Mouse (Mus musculus) forebrain, embryonic 10.5 days (tissue): Measurements from ENCODE around the gene Plxnd1. TPM values are rescaled to one million over a fixed set of nuclear protein-coding genes. Genes with fewer than 3 reads are reported as not detected.

Source experiments
- DNase-seq: peaks from one replicate; pipeline ENCODE4 v3.0.0-alpha.2; 2017; ENCODE audit warnings: low spot score; ENCODE audit errors: extremely low spot score
- H3K27ac ChIP-seq: fragments of 300-500 bp; sonication (generic); 2 replicates; pipeline ENCODE4 v1.5.1; 2016; ENCODE audit warnings: mild to moderate bottlenecking
- H3K27me3 ChIP-seq: fragments of 300-500 bp; sonication (generic); 2 replicates; pipeline ENCODE4 v1.6.1; 2016; ENCODE audit warnings: mild to moderate bottlenecking; ENCODE audit not compliant: poor library complexity, severe bottlenecking
- H3K36me3 ChIP-seq: fragments of 300-500 bp; sonication (generic); replicated peaks from 2 replicates; pipeline ENCODE4 v1.6.1; 2016; ENCODE audit warnings: mild to moderate bottlenecking, moderate library complexity
- H3K4me1 ChIP-seq: fragments of 300-500 bp; sonication (generic); 2 replicates; pipeline ENCODE4 v1.6.1; 2016
- H3K4me3 ChIP-seq: fragments of 300-500 bp; sonication (generic); 2 replicates; pipeline ENCODE4 v1.5.1; 2016; ENCODE audit warnings: mild to moderate bottlenecking, moderate library complexity
- H3K9me3 ChIP-seq: fragments of 300-500 bp; sonication (generic); 2 replicates; pipeline ENCODE4 v1.6.1; 2016; ENCODE audit warnings: mild to moderate bottlenecking, moderate library complexity
- WGBS: fragments of 180-500 bp; shearing (Covaris S2); methylation state at CpG from one replicate; pipeline ENCODE4 v1.1.7; 2016; 5-methylcytosine and 5-hydroxymethylcytosine counted together
- polyA plus RNA-seq: library from polyadenylated mRNA; unstranded; fragments of >200 nt; fragmentation: Nextera tagmentation; extraction: Ambion mirVana; gene quantifications from 2 replicates; pipeline ENCODE4 v1.2.1, GENCODE M21; 2016

Gene Plxnd1
- polyA plus RNA-seq, 1 experiment from 2014 or later: 23.9 TPM

- H3K36me3 ChIP-seq: peaks cover 34% of the 10 kb centered on the region
- no peaks in the 10 kb centered on the region for H3K27me3 ChIP-seq
- no peak for DNase-seq
- 88% methylated on average over 5 of the region's 5 CpGs for WGBS
- H3K4me1 ChIP-seq: peaks cover 7% of the 10 kb centered on the region
- no peaks in the 10 kb centered on the region for H3K9me3 ChIP-seq
- H3K27ac ChIP-seq: no peak overlapping the region
- H3K4me3 ChIP-seq: no peak overlapping the region
Observed at GRCm38 (mm10) chr6:115919876-115920275, 74.9 kb downstream of the Plxnd1 start.

- Histone ChIP-seq H3K36me3 (peaks cover 37% of the 10 kb centered on the region), H3K4me3 (no peak overlapping the region), H3K4me1 (no peaks in the 10 kb centered on the region; the same call in 1 of the 2 replicates), H3K9me3 (no peaks in the 10 kb centered on the region), H3K27me3 (no peaks in the 10 kb centered on the region), H3K27ac (peak overlapping the region; percentile 44; the same call in 1 of the 2 replicates)
- WGBS: 95% methylated on average over 1 of the region's 1 CpGs
- no peak for DNase-seq
Observed at GRCm38 (mm10) chr6:115918615-115919014, 76.2 kb downstream of the Plxnd1 start.

- no peaks in the 10 kb centered on the region for H3K9me3 ChIP-seq
- H3K4me1 ChIP-seq: peaks cover 3% of the 10 kb centered on the region; the same call in 1 of the 2 replicates
- WGBS: 89% methylated on average over 5 of the region's 5 CpGs
- peaks cover 32% of the 10 kb centered on the region for H3K36me3 ChIP-seq
- H3K27ac ChIP-seq: no peak overlapping the region
- no peak overlapping the region for H3K4me3 ChIP-seq
- no peaks in the 10 kb centered on the region for H3K27me3 ChIP-seq
- no peak for DNase-seq
Observed at GRCm38 (mm10) chr6:115916611-115917010, 78.2 kb downstream of the Plxnd1 start.

- H3K9me3 ChIP-seq: no peaks in the 10 kb centered on the region
- H3K36me3 ChIP-seq: peaks cover 33% of the 10 kb centered on the region
- peaks cover 3% of the 10 kb centered on the region; the same call in 1 of the 2 replicates for H3K4me1 ChIP-seq
- H3K4me3 ChIP-seq: no peak overlapping the region
- no peak for DNase-seq
- no peaks in the 10 kb centered on the region for H3K27me3 ChIP-seq
- peak overlapping the region; percentile 37; the same call in 1 of the 2 replicates for H3K27ac ChIP-seq
- whole genome bisulfite sequencing: 88% methylated on average over 17 of the region's 17 CpGs
Observed at GRCm38 (mm10) chr6:115915601-115916445, 79.0 kb downstream of the Plxnd1 start.

- no peak overlapping the region for H3K4me3 ChIP-seq
- 92% methylated on average over 15 of the region's 15 CpGs for WGBS
- no peak overlapping the region for H3K27ac ChIP-seq
- DNase-seq: no peak
- no peaks in the 10 kb centered on the region for H3K9me3 ChIP-seq
- no peaks in the 10 kb centered on the region for H3K27me3 ChIP-seq
- peaks cover 40% of the 10 kb centered on the region for H3K36me3 ChIP-seq
- peaks cover 7% of the 10 kb centered on the region for H3K4me1 ChIP-seq
Observed at GRCm38 (mm10) chr6:115914511-115915202, 80.1 kb downstream of the Plxnd1 start.

- Histone ChIP-seq H3K9me3 (no peaks in the 10 kb centered on the region), H3K27me3 (no peaks in the 10 kb centered on the region), H3K27ac (0 out of 2 replicates have a peak overlapping the region, but pooled peaks have one; percentile 20), H3K36me3 (peaks cover 38% of the 10 kb centered on the region), H3K4me3 (no peak overlapping the region), H3K4me1 (peaks cover 19% of the 10 kb centered on the region)
- WGBS: 93% methylated on average over 10 of the region's 10 CpGs
- no peak for DNase-seq
Observed at GRCm38 (mm10) chr6:115913482-115913881, 81.3 kb downstream of the Plxnd1 start.

- peaks cover 24% of the 10 kb centered on the region for H3K4me1 ChIP-seq
- H3K9me3 ChIP-seq: no peaks in the 10 kb centered on the region
- DNase-seq: no peak
- no peak overlapping the region for H3K4me3 ChIP-seq
- no peaks in the 10 kb centered on the region for H3K27me3 ChIP-seq
- no peak overlapping the region for H3K27ac ChIP-seq
- WGBS: 83% methylated on average over 6 of the region's 6 CpGs
- peaks cover 42% of the 10 kb centered on the region for H3K36me3 ChIP-seq
Observed at GRCm38 (mm10) chr6:115911763-115912162, 83.0 kb downstream of the Plxnd1 start.

- peaks cover 24% of the 10 kb centered on the region for H3K4me1 ChIP-seq
- H3K4me3 ChIP-seq: no peak overlapping the region
- WGBS: 81% methylated on average over 8 of the region's 8 CpGs
- peak overlapping the region; percentile 48; the same call in 1 of the 2 replicates for H3K27ac ChIP-seq
- H3K9me3 ChIP-seq: no peaks in the 10 kb centered on the region
- H3K27me3 ChIP-seq: no peaks in the 10 kb centered on the region
- H3K36me3 ChIP-seq: peaks cover 48% of the 10 kb centered on the region
- no peak for DNase-seq
Observed at GRCm38 (mm10) chr6:115909940-115910339, 84.9 kb downstream of the Plxnd1 start.

GRCm38 (mm10) chr6:115909052-115909451 lies 85.8 kb downstream of the Plxnd1 start:
- H3K27me3 ChIP-seq: no peaks in the 10 kb centered on the region
- no peaks in the 10 kb centered on the region for H3K9me3 ChIP-seq
- peak overlapping the region; percentile 48; the same call in 1 of the 2 replicates for H3K27ac ChIP-seq
- 70% methylated on average over 3 of the region's 3 CpGs for WGBS
- H3K4me3 ChIP-seq: no peak overlapping the region
- H3K36me3 ChIP-seq: peaks cover 49% of the 10 kb centered on the region
- peaks cover 24% of the 10 kb centered on the region for H3K4me1 ChIP-seq
- no peak for DNase-seq

- DNase-seq: no peak
- Histone ChIP-seq H3K27ac (no peak overlapping the region), H3K4me3 (no peak overlapping the region), H3K27me3 (no peaks in the 10 kb centered on the region), H3K36me3 (peaks cover 48% of the 10 kb centered on the region), H3K9me3 (no peaks in the 10 kb centered on the region), H3K4me1 (peaks cover 24% of the 10 kb centered on the region)
- WGBS: 54% methylated on average over 6 of the region's 6 CpGs
Observed at GRCm38 (mm10) chr6:115908421-115908982, 86.3 kb downstream of the Plxnd1 start.

GRCm38 (mm10) chr6:115906871-115907270 lies 87.9 kb downstream of the Plxnd1 start:
- H3K27ac ChIP-seq: no peak overlapping the region
- no peak for DNase-seq
- H3K27me3 ChIP-seq: no peaks in the 10 kb centered on the region
- no peaks in the 10 kb centered on the region for H3K9me3 ChIP-seq
- no peak overlapping the region for H3K4me3 ChIP-seq
- H3K4me1 ChIP-seq: peaks cover 20% of the 10 kb centered on the region
- 85% methylated on average over 2 of the region's 2 CpGs for WGBS
- H3K36me3 ChIP-seq: peaks cover 56% of the 10 kb centered on the region

GRCm38 (mm10) chr6:115906455-115906854 lies 88.3 kb downstream of the Plxnd1 start:
- H3K27ac ChIP-seq: no peak overlapping the region
- WGBS: 86% methylated on average over 1 of the region's 1 CpGs
- H3K4me3 ChIP-seq: no peak overlapping the region
- no peak for DNase-seq
- no peaks in the 10 kb centered on the region for H3K27me3 ChIP-seq
- H3K4me1 ChIP-seq: peaks cover 20% of the 10 kb centered on the region
- H3K36me3 ChIP-seq: peaks cover 56% of the 10 kb centered on the region
- H3K9me3 ChIP-seq: no peaks in the 10 kb centered on the region
